Comparison of ENCODE assay signal across 8 mouse cellular contexts in the genomic region with DNA sequence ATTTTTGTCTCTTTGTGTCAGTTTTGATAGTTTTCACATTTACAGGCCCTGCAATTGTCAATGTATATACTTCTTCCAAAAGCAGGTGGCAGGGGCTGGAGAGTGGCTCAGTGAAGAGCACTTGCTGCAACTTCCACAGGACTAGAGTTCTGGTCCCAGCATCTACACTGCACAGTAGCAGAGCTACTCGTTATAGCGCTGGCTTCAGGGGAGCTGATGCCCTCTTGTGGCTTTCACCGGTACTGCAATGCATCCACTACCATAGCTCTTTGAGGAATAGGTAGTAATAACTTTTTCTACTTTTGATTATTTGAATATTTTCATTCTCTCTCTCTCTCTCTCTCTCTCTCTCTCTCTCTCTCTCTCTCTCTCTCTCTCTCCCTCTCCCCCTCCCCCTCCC.
DNase-seq lines count a peak whose midpoint lies in the region; ATAC-seq and TF ChIP-seq lines count a peak whose summit lies in the region.

No protein-coding gene starts in this region.

- TF ChIP-seq CTCF in cortical plate, adult 2 months (IDR thresholded peaks at IDR 0.05; ENCODE audit: extremely low read depth, insufficient read depth, low read length): peak; percentile 90

- H3K27me3 ChIP-seq in liver, embryonic 13.5 days: no peaks in the 10 kb centered on the region
- no peaks in the 10 kb centered on the region for H3K27me3 ChIP-seq in neural tube, embryonic 14.5 days (ENCODE audit: control insufficient read depth, insufficient read depth, low read length)

- intact Hi-C loops in gastrocnemius, postnatal 36 days (cut with DNase I): loop anchor here (1.0 to 10.0 kb wide), 2 partner anchors 66 to 260 kb away; a partner anchor contains a TSS

- no peaks in the 10 kb centered on the region for H3K9me3 ChIP-seq in liver, embryonic 13.5 days (replicated peaks)
- no peaks in the 10 kb centered on the region for H3K9me3 ChIP-seq in neural tube, embryonic 14.5 days (ENCODE audit: control insufficient read depth, low read length)

- no peak overlapping the region for H3K9ac ChIP-seq in liver, embryonic 13.5 days
- no peak overlapping the region for H3K9ac ChIP-seq in neural tube, embryonic 14.5 days (replicated peaks; ENCODE audit: low read depth, low read length)

- H3K27ac ChIP-seq in cortical plate, adult 2 months (ENCODE audit: insufficient read depth, low read length): no peak overlapping the region
- H3K27ac ChIP-seq in liver, embryonic 13.5 days: no peak overlapping the region
- H3K27ac ChIP-seq in neural tube, embryonic 14.5 days (ENCODE audit: low read depth, low read length): no peak overlapping the region

- no peaks in the 10 kb centered on the region for H3K4me1 ChIP-seq in cortical plate, adult 2 months (ENCODE audit: control insufficient read depth, insufficient read depth, low read length)
- peaks cover 49% of the 10 kb centered on the region for H3K4me1 ChIP-seq in liver, embryonic 13.5 days (replicated peaks)
- H3K4me1 ChIP-seq in neural tube, embryonic 14.5 days (ENCODE audit: control insufficient read depth, insufficient read depth, low read length): no peaks in the 10 kb centered on the region

- H3K4me3 ChIP-seq in cortical plate, adult 2 months (ENCODE audit: insufficient read depth, low read length): no peak overlapping the region
- H3K4me3 ChIP-seq in liver, embryonic 13.5 days (replicated peaks): no peak overlapping the region
- no peak overlapping the region for H3K4me3 ChIP-seq in neural tube, embryonic 14.5 days (ENCODE audit: low read depth, low read length)

- no peak for TF ChIP-seq POLR2A in cortical plate, adult 2 months (IDR thresholded peaks at IDR 0.05; ENCODE audit: extremely low read depth, insufficient read depth, low read length)

- no peak overlapping the region for H3K4me2 ChIP-seq in liver, embryonic 13.5 days
- no peak overlapping the region for H3K4me2 ChIP-seq in neural tube, embryonic 14.5 days (ENCODE audit: low read depth, low read length)

- DNase-seq in urinary bladder, adult 18-20 months (ENCODE audit: low spot score in 2 of 2): peak; percentile 52 to 68
- DNase-seq in urinary bladder, postnatal 10 days (ENCODE audit: low spot score): no peak
- DNase-seq in gastrocnemius, postnatal 36 days: peak; percentile 63 to 66
- peak; percentile 87 for DNase-seq in kidney, postnatal 10 days
- DNase-seq in liver, embryonic 13.5 days: peak; percentile 68
- peak; percentile 67 for DNase-seq in testis, postnatal 14 days (ENCODE audit: low spot score)

- WGBS in liver, embryonic 13.5 days (ENCODE audit: insufficient replicate concordance): 2% methylated on average over 3 of the region's 3 CpGs
- WGBS in neural tube, embryonic 14.5 days: 2% methylated on average over 3 of the region's 3 CpGs

- 0 out of 2 replicates have a peak, but pooled peaks have one; percentile 13 for ATAC-seq in liver, embryonic 13.5 days (ENCODE audit: low read depth)
- ATAC-seq in neural tube, embryonic 14.5 days (ENCODE audit: low read depth): 0 out of 2 replicates have a peak, but pooled peaks have one; percentile 56

- H3K36me3 ChIP-seq in liver, embryonic 13.5 days: no peaks in the 10 kb centered on the region
- H3K36me3 ChIP-seq in neural tube, embryonic 14.5 days (ENCODE audit: control insufficient read depth, insufficient read depth, low read length): no peaks in the 10 kb centered on the region
